In the genomic region with DNA sequence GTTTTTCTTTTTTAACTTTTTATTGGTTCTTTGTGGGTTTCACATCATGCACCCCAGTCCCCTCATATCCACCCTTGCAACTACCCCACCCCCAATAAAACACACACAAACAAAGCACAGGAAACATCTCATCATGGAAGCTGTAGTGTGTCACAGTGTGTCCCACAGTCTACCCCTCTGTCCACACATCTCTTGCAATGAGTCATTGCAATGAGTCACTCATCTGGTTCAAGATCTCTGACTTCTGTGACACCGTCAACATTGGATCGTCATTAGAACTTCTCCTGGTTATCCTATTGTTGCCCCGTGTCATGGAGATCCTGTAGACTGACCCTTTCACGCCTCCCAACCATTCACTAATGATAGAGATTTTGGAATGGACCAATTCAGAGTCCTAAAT, we compare ENCODE assay signal across 22 mouse cellular contexts. TPM values are rescaled to one million over a fixed set of nuclear protein-coding genes. Genes with fewer than 3 reads are reported as not detected.
DNase-seq lines count a peak whose midpoint lies in the region; ATAC-seq lines count a peak whose summit lies in the region.
"Had no signal": no experiment of that assay in that cellular context is flagged by ENCODE, and none has a peak within 500 bp of the region (broad histone marks: within the 10 kb centered on the region; RNA-seq: fewer than 3 reads in every experiment).

No protein-coding gene starts in this region.

- ATAC-seq in megakaryocyte progenitor cell, adult 5-6 weeks (replicated peaks; ENCODE audit: poor library complexity) = no peak
- ATAC-seq: forebrain, embryonic 13.5 days; forebrain, embryonic 16.5 days; hindbrain, embryonic 16.5 days; inflammation-experienced regulatory T-cells, adult 6 months; intestine, embryonic 16.5 days had no signal

- intact Hi-C loops in left cerebral cortex, postnatal 14 days (cut with DNase I) = no loop called here

- DNase-seq in adrenal gland, adult 2 months = peak; percentile 25
- no peak for DNase-seq in adrenal gland, postnatal 36 days
- DNase-seq in 3T3-L1 (ENCODE audit: low read depth, low spot score) = peak; percentile 64
- peak; percentile 21 for DNase-seq in CD4-positive helper T cell, adult 2 months (ENCODE audit: low read depth, low spot score)
- DNase-seq in left cerebral cortex, postnatal 14 days (ENCODE audit: low spot score in 2 of 2) = no peak
- DNase-seq: adrenal gland, adult 8-10 months; adrenal gland, postnatal 25 days; cerebellum, adult 18-20 months; cerebellum, adult 9-10 months; cerebellum, postnatal 14 days; gastrocnemius, postnatal 10 days; gastrocnemius, postnatal 36 days; heart, adult 11 months had no signal

RNA-seq across cellular contexts. Expression of a gene that starts 26.1 kb away (rescaled TPM):
- 10 to 100 TPM; 14.4 to 18.2 TPM for total RNA-seq in adrenal gland, adult 2 months (2021)
- 10.3 and 15.2 TPM in 2 replicates for polyA plus RNA-seq in adrenal gland, adult 2 months (2012; rRNA removed)
- 10 to 100 TPM; 16.9 to 20.8 TPM for total RNA-seq in adrenal gland, postnatal 36 days (2021)
- 10 to 100 TPM; 29.7 TPM for total RNA-seq in left cerebral cortex, postnatal 14 days (2021)
- total RNA-seq in megakaryocyte progenitor cell, adult 5-6 weeks (2015) = 21.0 and 22.1 TPM in 2 replicates
- total RNA-seq in megakaryocyte progenitor cell, adult 5-6 weeks (2017) = 38.2 and 48.4 TPM in 2 replicates

RNA-seq across cellular contexts. Expression of a gene that starts 26.2 kb away (rescaled TPM):
- total RNA-seq in adrenal gland, adult 2 months (2021) = 1 to 10 TPM; 4.0 to 6.3 TPM
- polyA plus RNA-seq in adrenal gland, adult 2 months (2012; rRNA removed) = 11.4 and 11.9 TPM in 2 replicates
- total RNA-seq in adrenal gland, postnatal 36 days (2021) = 1 to 10 TPM; 3.2 to 4.0 TPM
- total RNA-seq in left cerebral cortex, postnatal 14 days (2021) = 1 to 10 TPM; 8.7 to 10.0 TPM
- total RNA-seq in megakaryocyte progenitor cell, adult 5-6 weeks (2015) = 2.0 and 2.6 TPM in 2 replicates
- total RNA-seq in megakaryocyte progenitor cell, adult 5-6 weeks (2017) = 1.1 and 1.3 TPM in 2 replicates

RNA-seq across cellular contexts. Expression of a gene that starts 41.7 kb away (rescaled TPM):
- 1 to 10 TPM; 2.4 to 3.5 TPM for total RNA-seq in adrenal gland, adult 2 months (2021)
- 8.2 and 8.3 TPM in 2 replicates for polyA plus RNA-seq in adrenal gland, adult 2 months (2012; rRNA removed)
- total RNA-seq in adrenal gland, postnatal 36 days (2021) = 1 to 10 TPM; 3.1 to 3.8 TPM
- 1 to 10 TPM; 2.3 to 2.4 TPM for total RNA-seq in left cerebral cortex, postnatal 14 days (2021)
- total RNA-seq in megakaryocyte progenitor cell, adult 5-6 weeks (2015) = 0.39 and 1.0 TPM in 2 replicates
- total RNA-seq in megakaryocyte progenitor cell, adult 5-6 weeks (2017) = 0.29 and 1.1 TPM in 2 replicates
- polyA plus RNA-seq: G1E had no signal

RNA-seq across cellular contexts. Expression of a gene that starts 50.3 kb away (rescaled TPM):
- total RNA-seq in adrenal gland, adult 2 months (2021) = under 1 TPM in 1 of 2 experiments, not detected in 1; 0.52 TPM
- not detected in 2 replicates for polyA plus RNA-seq in adrenal gland, adult 2 months (2012; rRNA removed)
- 1 to 10 TPM; 1.3 to 1.5 TPM for total RNA-seq in adrenal gland, postnatal 36 days (2021)
- under 1 TPM; 0.44 to 0.55 TPM for total RNA-seq in left cerebral cortex, postnatal 14 days (2021)
- total RNA-seq in megakaryocyte progenitor cell, adult 5-6 weeks (2015) = not detected in 2 replicates
- 0.21 and 1.3 TPM in 2 replicates for total RNA-seq in megakaryocyte progenitor cell, adult 5-6 weeks (2017)
- total RNA-seq: gastrocnemius, adult 18-20 months; gastrocnemius, postnatal 36 days; heart, postnatal 25 days had no signal
- polyA plus RNA-seq: G1E had no signal

RNA-seq across cellular contexts. Expression of a gene that starts 50.3 kb away (rescaled TPM):
- total RNA-seq in adrenal gland, adult 2 months (2021) = 10 to 100 TPM; 11.7 to 19.7 TPM
- polyA plus RNA-seq in adrenal gland, adult 2 months (2012; rRNA removed) = 3.2 and 4.1 TPM in 2 replicates
- total RNA-seq in adrenal gland, postnatal 36 days (2021) = 10 to 100 TPM; 14.1 to 21.7 TPM
- total RNA-seq in left cerebral cortex, postnatal 14 days (2021) = 10 to 100 TPM; 25.6 to 31.9 TPM
- 7.1 and 10.6 TPM in 2 replicates for total RNA-seq in megakaryocyte progenitor cell, adult 5-6 weeks (2015)
- total RNA-seq in megakaryocyte progenitor cell, adult 5-6 weeks (2017) = 13.2 and 14.7 TPM in 2 replicates

Comparison
In these comparisons a context has a peak if more than half of its experiments do, and no peak if none do; other contexts are left out.
1. DNase-seq: peak in adrenal gland, adult 2 months (single experiment), 3T3-L1 (single experiment) and CD4-positive helper T cell, adult 2 months (single experiment); none in adrenal gland, postnatal 36 days (0 of 2) and left cerebral cortex, postnatal 14 days (0 of 2).